Mouse (Mus musculus) brain, adult 2 months (tissue): ENCODE data around the gene Inha.

Source experiments
- DNase-seq: peaks from one replicate; pipeline ENCODE4 v3.0.0; 2011; ENCODE audit warnings: low read depth, low spot score

Gene Inha

GRCm38 (mm10) chr1:75558388-75559178, 51.7 kb downstream of the Inha start:
- DNase-seq, result no peak

GRCm38 (mm10) chr1:75559212-75559925, 52.5 kb downstream of the Inha start:
- DNase-seq, result peak; percentile 99
